Mouse (Mus musculus) embryonic facial prominence, embryonic 10.5 days (tissue): ENCODE measurements at regions not wholly inside any gene's neighbourhood (a gene's known extent, or its start where the extent isn't known, plus 50 kb on each side); places are given as distances from the start of the nearest gene placed in this dataset.
A peak's percentile ranks its signal among the peaks of the same experiment; 100 is the strongest.

Experiments used
- DNase-seq: peaks from one replicate; pipeline ENCODE4 v3.0.0-alpha.2; 2017; ENCODE audit warnings: low spot score
- H3K27ac ChIP-seq: fragments of 300-500 bp; sonication (generic); replicated peaks from 2 replicates; pipeline ENCODE4 v1.5.1; 2016; ENCODE audit warnings: mild to moderate bottlenecking
- H3K27me3 ChIP-seq: fragments of 300-500 bp; sonication (generic); replicated peaks from 2 replicates; pipeline ENCODE4 v1.6.1; 2016; ENCODE audit warnings: low read depth, mild to moderate bottlenecking; ENCODE audit not compliant: poor library complexity, severe bottlenecking
- H3K36me3 ChIP-seq: fragments of 300-500 bp; sonication (generic); replicated peaks from 2 replicates; pipeline ENCODE4 v1.6.1; 2016; ENCODE audit warnings: mild to moderate bottlenecking, moderate library complexity
- H3K4me1 ChIP-seq: fragments of 300-500 bp; sonication (generic); 2 replicates; pipeline ENCODE4 v1.6.1; 2016
- H3K4me3 ChIP-seq: fragments of 300-500 bp; sonication (generic); 2 replicates; pipeline ENCODE4 v1.5.1; 2016; ENCODE audit warnings: mild to moderate bottlenecking, moderate library complexity
- H3K9me3 ChIP-seq: fragments of 300-500 bp; sonication (generic); 2 replicates; pipeline ENCODE4 v1.6.1; 2016; ENCODE audit warnings: mild to moderate bottlenecking
- WGBS: fragments of 180-500 bp; shearing (Covaris S2); methylation state at CpG from one replicate; pipeline ENCODE4 v1.1.7; 2016; 5-methylcytosine and 5-hydroxymethylcytosine counted together

- 92% methylated on average over 3 of the region's 3 CpGs for WGBS
- Histone ChIP-seq H3K36me3 (no peaks in the 10 kb centered on the region), H3K9me3 (no peaks in the 10 kb centered on the region), H3K4me3 (no peak overlapping the region), H3K27me3 (no peaks in the 10 kb centered on the region), H3K27ac (no peak overlapping the region), H3K4me1 (peaks cover 12% of the 10 kb centered on the region)
- no peak for DNase-seq
Measured at GRCm38 (mm10) chr11:64288236-64288635, 146.9 kb upstream of the Hs3st3a1 start.

- H3K27ac ChIP-seq = no peak overlapping the region
- H3K9me3 ChIP-seq = no peaks in the 10 kb centered on the region
- H3K27me3 ChIP-seq = no peaks in the 10 kb centered on the region
- H3K36me3 ChIP-seq = no peaks in the 10 kb centered on the region
- peaks cover 12% of the 10 kb centered on the region for H3K4me1 ChIP-seq
- H3K4me3 ChIP-seq = no peak overlapping the region
- no peak for DNase-seq
Measured at GRCm38 (mm10) chr11:64287499-64287898, 147.6 kb upstream of the Hs3st3a1 start.

- H3K4me1 ChIP-seq = peaks cover 12% of the 10 kb centered on the region
- H3K36me3 ChIP-seq = no peaks in the 10 kb centered on the region
- peaks cover 10% of the 10 kb centered on the region for H3K27me3 ChIP-seq
- no peak for DNase-seq
- no peak overlapping the region for H3K4me3 ChIP-seq
- no peak overlapping the region for H3K27ac ChIP-seq
- no peaks in the 10 kb centered on the region for H3K9me3 ChIP-seq
- 79% methylated on average over 4 of the region's 4 CpGs for WGBS
Measured at GRCm38 (mm10) chr11:64281781-64282180, 153.4 kb upstream of the Hs3st3a1 start.

- DNase-seq = peak; percentile 17
- H3K9me3 ChIP-seq = no peaks in the 10 kb centered on the region
- no peak overlapping the region for H3K27ac ChIP-seq
- no peak overlapping the region for H3K4me3 ChIP-seq
- no peaks in the 10 kb centered on the region for H3K4me1 ChIP-seq
- H3K27me3 ChIP-seq = peaks cover 10% of the 10 kb centered on the region
- 59% methylated on average over 12 of the region's 12 CpGs for WGBS
- no peaks in the 10 kb centered on the region for H3K36me3 ChIP-seq
Measured at GRCm38 (mm10) chr11:64278259-64279003, 156.7 kb upstream of the Hs3st3a1 start.

GRCm38 (mm10) chr11:64273726-64274125, 161.4 kb upstream of the Hs3st3a1 start:
- Histone ChIP-seq H3K9me3 (no peaks in the 10 kb centered on the region), H3K27me3 (no peaks in the 10 kb centered on the region), H3K27ac (no peak overlapping the region), H3K4me1 (no peaks in the 10 kb centered on the region), H3K4me3 (no peak overlapping the region), H3K36me3 (no peaks in the 10 kb centered on the region)
- no peak for DNase-seq
- 85% methylated on average over 6 of the region's 6 CpGs for WGBS

GRCm38 (mm10) chr11:64273214-64273613, 161.9 kb upstream of the Hs3st3a1 start:
- DNase-seq = no peak
- no peaks in the 10 kb centered on the region for H3K36me3 ChIP-seq
- 88% methylated on average over 3 of the region's 3 CpGs for WGBS

GRCm38 (mm10) chr11:64268121-64268520, 167.0 kb upstream of the Hs3st3a1 start:
- DNase-seq = no peak
- H3K36me3 ChIP-seq = no peaks in the 10 kb centered on the region
- WGBS = 65% methylated on average over 4 of the region's 4 CpGs
- H3K9me3 ChIP-seq = no peaks in the 10 kb centered on the region
- 0 out of 2 replicates have a peak, but pooled peaks cover 22% of the 10 kb centered on the region for H3K27me3 ChIP-seq
- no peak overlapping the region for H3K27ac ChIP-seq
- no peak overlapping the region for H3K4me3 ChIP-seq
- H3K4me1 ChIP-seq = peaks cover 7% of the 10 kb centered on the region; the same call in 1 of the 2 replicates

More at GRCm38 (mm10) chr11:64273214-64273613, 161.9 kb upstream of the Hs3st3a1 start:
- H3K4me3 ChIP-seq = no peak overlapping the region
- no peak overlapping the region for H3K27ac ChIP-seq
- no peaks in the 10 kb centered on the region for H3K4me1 ChIP-seq
- no peaks in the 10 kb centered on the region for H3K27me3 ChIP-seq
- H3K9me3 ChIP-seq = no peaks in the 10 kb centered on the region

GRCm38 (mm10) chr11:64267547-64267946, 167.6 kb upstream of the Hs3st3a1 start:
- no peaks in the 10 kb centered on the region for H3K36me3 ChIP-seq
- no peaks in the 10 kb centered on the region for H3K9me3 ChIP-seq
- 0 out of 2 replicates have a peak, but pooled peaks cover 22% of the 10 kb centered on the region for H3K27me3 ChIP-seq
- no peak for DNase-seq
- peaks cover 7% of the 10 kb centered on the region; the same call in 1 of the 2 replicates for H3K4me1 ChIP-seq
- WGBS = 82% methylated on average over 5 of the region's 5 CpGs
- no peak overlapping the region for H3K4me3 ChIP-seq
- no peak overlapping the region for H3K27ac ChIP-seq

- DNase-seq = no peak
- Histone ChIP-seq H3K4me3 (no peak overlapping the region), H3K27me3 (peaks cover 8% of the 10 kb centered on the region; the same call in 1 of the 2 replicates), H3K36me3 (no peaks in the 10 kb centered on the region), H3K27ac (no peak overlapping the region), H3K4me1 (no peaks in the 10 kb centered on the region), H3K9me3 (no peaks in the 10 kb centered on the region)
- 86% methylated on average over 7 of the region's 7 CpGs for WGBS
Measured at GRCm38 (mm10) chr11:64253517-64254385, 174.5 kb upstream of the Cox10 start.

- Histone ChIP-seq H3K9me3 (no peaks in the 10 kb centered on the region), H3K27me3 (no peaks in the 10 kb centered on the region), H3K36me3 (no peaks in the 10 kb centered on the region), H3K4me1 (peaks cover 6% of the 10 kb centered on the region; the same call in 1 of the 2 replicates), H3K4me3 (no peak overlapping the region), H3K27ac (no peak overlapping the region)
- no peak for DNase-seq
- WGBS = 87% methylated on average over 4 of the region's 4 CpGs
Measured at GRCm38 (mm10) chr11:64236873-64237272, 157.6 kb upstream of the Cox10 start.

GRCm38 (mm10) chr11:64230071-64230470, 150.8 kb upstream of the Cox10 start:
- no peak for DNase-seq
- Histone ChIP-seq H3K27me3 (no peaks in the 10 kb centered on the region), H3K27ac (no peak overlapping the region), H3K4me1 (no peaks in the 10 kb centered on the region), H3K4me3 (no peak overlapping the region), H3K36me3 (no peaks in the 10 kb centered on the region), H3K9me3 (no peaks in the 10 kb centered on the region)
- WGBS = 72% methylated on average over 4 of the region's 4 CpGs

GRCm38 (mm10) chr11:64220888-64221287, 141.6 kb upstream of the Cox10 start:
- H3K27me3 ChIP-seq = no peaks in the 10 kb centered on the region
- 92% methylated on average over 4 of the region's 4 CpGs for WGBS
- no peak overlapping the region for H3K27ac ChIP-seq
- 0 out of 2 replicates have a peak, but pooled peaks cover 3% of the 10 kb centered on the region for H3K9me3 ChIP-seq
- H3K36me3 ChIP-seq = no peaks in the 10 kb centered on the region
- H3K4me1 ChIP-seq = no peaks in the 10 kb centered on the region
- peak; percentile 5 for DNase-seq
- H3K4me3 ChIP-seq = no peak overlapping the region
